Mouse (Mus musculus): Measurements from ENCODE around the gene Myh10.
"Not testable (repeated sequence)": the region's sequence is repeated elsewhere in the genome, so short reads cannot be mapped to it uniquely, and the experiment has no call there.

The Myh10 gene

DNA sequence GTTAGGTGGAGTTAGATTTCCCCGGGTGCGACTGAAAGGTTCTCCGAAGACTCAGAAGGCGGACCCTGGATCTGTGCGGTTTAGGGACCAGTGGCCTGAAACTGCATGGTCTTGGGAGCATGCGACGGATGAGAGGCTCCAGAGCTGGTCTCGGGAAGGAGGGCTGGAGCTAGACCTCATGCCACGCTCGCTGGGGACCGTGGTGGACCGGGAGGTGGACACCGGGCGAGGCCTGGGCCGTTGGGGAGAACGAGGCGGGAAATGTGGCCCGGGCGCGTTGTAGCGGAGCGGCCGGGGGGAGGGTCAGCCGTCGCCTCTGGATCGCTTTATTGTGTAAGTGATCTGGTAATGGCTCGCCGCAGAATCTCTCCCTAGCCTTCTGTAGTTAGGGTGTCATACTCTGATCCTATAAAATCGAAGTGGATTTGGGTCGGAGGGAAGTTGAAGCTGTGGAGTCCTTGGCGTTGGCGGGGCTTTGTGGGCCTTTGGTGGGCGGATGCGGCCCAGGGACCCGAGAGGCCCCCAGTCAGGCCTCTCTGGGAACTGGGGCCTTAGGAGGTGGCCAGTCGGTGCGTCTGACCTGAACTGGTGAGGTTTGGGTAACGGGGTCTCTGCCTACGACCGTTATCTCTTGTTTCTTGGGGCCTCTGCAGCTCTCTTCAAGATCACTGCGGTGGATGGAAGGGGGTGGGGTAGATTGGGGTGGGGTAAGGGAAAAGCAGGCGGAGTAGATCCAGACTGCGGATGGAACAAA, 1.5 kb downstream of the Myh10 start:
- in situ Hi-C loops (cut with MseI, MboI): no loop called here

DNA sequence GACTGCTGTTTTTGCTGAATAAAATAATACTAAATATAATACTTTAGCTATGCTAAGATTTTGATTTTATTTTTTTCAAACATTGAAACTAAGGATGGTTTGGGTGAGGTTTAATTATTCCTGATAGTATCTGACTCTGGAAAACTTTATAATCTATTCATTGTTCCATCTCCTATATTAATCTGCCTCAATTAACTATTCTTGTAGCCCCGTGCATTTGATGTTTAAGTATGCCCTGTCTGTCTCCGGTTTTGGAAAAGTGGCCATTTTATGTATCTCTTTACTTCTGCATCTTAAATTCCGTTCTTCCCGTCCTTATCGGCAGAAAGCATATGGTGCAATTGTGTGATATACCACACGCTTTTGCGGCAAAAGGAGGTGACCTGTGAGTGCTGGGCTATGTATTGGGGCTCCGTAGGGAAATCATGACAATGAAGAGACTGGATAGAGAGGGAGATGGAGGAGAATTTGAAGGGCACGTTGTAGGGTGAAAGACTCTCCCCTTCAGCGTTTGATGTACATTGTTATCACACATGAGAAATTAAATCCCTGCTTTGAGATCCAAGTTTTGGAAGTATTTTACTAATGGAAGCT, 2.2 kb downstream of the Myh10 start:
- in situ Hi-C loops (cut with MseI, MboI): no loop called here

DNA sequence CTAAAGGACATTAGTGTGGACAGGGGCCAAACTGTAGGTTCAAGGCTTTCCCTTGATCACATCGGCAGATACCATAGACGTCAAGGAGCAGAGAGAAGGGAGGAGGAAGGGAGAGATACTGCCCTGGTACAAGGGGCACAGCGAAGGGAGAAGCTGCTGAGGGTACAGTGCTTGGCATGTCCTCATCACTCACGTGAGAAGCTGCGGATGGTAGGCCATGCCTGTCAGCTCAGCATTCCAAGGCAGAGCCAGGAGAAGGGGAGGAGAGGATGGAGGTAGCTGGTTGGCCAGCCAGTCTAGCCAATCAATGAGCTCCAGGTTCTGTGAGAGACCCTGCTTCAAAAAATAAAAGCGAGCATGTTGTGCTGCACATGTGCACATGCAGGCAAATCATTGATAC, 11.0 kb downstream of the Myh10 start:
- in situ Hi-C loops (cut with MseI, MboI): no loop called here

DNA sequence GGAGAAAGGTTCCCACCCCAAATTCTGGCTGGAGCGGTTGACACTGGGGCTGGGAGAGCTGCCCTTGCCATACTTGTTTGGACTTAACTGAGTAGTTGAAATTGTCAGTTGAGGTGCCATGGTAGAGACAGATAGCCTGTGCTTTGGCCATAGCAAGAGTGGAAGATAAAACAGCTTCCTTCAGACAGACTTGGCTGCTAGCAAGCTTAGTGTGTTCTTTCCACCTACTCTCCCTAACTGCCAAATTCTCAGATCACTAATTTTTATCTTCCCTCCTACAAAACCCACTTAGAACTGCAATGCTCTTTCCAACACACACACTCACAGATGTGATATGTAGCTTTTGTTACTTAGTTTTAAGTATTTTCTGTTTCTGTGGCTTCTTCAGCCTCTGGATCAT, 12.0 kb downstream of the Myh10 start:
- in situ Hi-C loops (cut with MseI, MboI): no loop called here

DNA sequence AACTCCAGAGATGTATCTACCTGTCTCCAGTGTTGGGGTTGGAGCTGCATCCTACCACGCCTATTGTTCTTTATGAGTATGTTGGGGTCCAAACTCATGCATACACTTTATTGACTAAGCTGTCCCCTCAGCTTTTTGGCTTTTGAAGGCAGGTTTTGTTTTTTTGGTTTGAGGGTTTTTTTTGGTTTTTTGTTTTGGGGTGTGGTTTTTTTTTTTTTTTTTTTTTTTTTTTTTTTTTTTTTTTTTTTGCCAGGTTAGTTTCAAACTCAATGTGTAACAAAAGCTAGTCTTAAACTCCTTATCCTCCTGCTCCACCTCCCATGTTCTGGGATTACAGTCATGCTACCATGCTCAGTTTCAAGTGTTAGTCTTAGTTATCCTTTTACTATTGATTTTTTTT, 12.9 kb downstream of the Myh10 start:
- in situ Hi-C loops (cut with MseI, MboI): no loop called here

DNA sequence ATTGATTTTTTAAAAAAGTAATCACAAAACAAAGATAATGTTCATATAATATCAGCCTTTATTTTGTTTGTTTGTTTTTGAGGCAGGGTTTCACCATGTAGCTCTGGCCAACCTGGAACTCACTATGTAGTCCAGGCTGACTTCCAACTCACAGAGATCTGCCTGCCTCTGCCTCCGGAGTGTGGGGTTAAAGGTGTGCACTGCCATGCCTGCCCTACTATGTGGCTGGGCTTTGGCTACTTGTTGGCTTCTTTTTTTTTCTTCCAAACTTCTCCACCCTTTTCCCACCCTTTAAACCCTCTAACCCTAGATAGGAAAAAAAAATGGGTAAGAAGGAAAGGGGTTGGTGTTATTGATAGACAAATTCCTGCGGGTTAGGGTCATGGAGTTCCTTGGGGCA, 13.5 kb downstream of the Myh10 start:
- in situ Hi-C loops (cut with MseI, MboI): no loop called here

DNA sequence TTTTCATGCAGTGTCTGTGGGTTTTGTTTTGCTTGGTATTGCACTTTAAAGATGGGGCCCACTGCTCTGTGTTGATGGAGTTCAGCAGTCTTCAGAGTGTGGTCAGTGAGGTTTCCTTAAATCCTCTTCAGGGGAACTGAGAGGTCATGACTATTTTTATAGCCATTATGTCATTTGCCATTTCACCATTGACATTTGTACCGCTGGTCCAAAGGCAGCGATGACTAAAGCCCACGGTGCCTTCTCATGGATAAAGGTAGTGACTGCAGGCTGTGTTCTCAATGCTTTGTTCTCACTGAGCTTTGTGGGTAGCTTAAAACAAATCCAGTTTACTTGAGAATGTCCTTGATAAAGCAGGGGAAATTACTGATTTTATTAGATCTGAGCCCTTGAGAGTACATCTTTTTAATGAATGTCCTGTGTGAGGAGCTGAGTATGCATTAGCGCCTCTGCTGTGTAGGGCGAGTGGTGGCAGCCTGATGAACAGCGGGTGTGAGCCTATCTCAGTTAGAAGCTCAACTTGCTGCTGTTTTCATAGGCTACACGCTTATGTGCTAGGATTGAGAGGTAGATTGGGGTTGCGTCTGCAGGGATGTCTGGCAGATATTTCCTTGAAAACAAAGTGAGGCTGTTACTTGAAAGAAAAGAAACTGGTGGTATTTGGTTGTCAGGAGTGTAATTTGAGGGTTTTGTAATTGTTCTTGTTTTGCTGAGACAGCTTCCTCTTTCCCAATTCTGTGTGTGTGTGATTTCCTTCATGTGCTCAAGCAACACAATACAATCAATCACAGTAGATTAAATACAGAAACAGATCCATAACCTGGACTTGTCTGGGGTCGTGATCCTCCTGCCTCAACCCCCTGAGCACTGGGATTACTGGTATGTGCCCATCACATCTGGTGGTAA, 15.4 kb downstream of the Myh10 start:
- in situ Hi-C loops (cut with MseI, MboI): no loop called here

DNA sequence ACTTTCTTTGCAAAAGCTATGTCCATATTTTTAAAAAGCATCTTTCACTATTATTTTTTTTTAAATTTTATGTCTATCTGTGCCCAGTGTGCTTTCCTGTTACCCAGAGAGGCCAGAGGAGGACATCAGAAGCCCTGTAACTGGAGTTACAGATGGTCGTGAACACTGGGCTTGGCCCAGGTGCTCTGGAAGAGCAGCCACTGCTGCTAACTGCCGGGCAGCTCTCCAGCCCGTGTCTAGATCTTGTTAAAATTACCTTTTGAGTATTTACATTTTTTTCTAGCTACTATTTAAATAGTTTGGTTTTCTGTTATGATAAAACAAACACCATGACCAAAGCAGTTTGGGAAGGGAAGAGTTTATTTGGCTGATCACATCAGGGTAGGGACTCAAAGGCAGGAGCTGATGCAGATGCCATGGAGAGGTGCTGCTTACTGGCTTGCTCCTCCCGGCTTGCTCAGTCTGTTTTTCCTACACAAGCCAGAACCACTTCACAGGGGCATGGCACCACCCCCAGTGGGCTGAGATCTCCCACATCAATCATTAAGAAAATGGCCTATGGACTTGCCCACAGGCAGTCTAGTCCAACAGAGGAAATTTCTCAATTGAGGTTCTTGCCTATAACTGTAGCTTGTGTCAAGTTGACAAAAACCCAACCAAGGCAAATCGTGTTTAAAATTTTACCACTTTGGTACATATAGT, 16.7 kb downstream of the Myh10 start:
- in situ Hi-C loops (cut with MseI, MboI): no loop called here

DNA sequence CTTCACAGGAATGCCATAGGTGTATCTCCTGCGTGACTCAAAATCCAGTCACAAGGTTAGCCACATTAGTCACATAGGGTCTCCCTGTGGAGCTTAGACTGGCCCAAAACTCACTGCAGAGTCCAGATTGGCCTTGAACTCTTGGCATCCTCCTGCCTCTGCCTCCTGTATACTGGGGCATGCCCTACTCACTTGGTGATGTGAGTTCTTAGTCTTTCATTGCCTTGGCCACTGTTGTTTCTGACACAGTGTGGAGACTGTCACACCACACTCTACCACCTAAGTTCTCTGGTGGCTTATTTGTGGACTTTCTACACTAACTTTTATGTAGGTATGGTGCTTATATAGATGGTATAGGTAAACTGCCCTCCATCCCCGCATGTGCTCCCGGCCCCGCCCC, 24.8 kb downstream of the Myh10 start:
- in situ Hi-C loops (cut with MseI, MboI): no loop called here

DNA sequence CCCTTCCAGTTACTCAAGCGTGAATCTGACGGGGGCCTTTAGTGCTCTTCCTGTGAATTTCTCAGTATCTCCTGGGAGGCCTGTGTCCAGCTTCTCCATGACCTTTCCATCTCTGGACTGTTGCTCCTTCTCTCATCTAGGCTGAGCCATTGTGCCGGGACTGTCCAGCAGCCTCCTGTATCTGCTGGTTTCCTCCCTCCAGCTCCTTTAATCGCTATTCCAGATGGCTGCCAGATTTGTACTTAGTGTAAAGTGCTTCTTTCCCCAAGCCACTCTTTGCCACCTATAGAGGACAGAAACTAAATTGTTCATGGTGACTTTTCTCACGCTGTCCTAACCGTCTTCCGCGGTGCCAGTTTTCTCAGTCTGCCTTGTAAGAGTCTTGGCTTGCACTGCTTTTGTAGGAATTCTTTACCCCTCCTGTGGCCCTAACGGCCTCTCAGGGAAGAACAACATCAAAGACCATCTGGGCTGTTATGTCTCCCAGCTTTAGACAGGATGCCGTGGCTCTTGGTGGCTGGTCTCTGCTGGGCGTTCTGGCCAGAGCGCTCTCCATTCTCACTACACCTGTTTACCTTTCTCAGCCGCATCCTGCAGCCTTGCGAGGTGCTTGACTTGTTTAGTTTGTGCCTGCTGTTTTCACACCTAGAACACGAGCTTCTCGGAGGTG, 25.9 kb downstream of the Myh10 start:
- in situ Hi-C loops (cut with MseI, MboI): no loop called here

DNA sequence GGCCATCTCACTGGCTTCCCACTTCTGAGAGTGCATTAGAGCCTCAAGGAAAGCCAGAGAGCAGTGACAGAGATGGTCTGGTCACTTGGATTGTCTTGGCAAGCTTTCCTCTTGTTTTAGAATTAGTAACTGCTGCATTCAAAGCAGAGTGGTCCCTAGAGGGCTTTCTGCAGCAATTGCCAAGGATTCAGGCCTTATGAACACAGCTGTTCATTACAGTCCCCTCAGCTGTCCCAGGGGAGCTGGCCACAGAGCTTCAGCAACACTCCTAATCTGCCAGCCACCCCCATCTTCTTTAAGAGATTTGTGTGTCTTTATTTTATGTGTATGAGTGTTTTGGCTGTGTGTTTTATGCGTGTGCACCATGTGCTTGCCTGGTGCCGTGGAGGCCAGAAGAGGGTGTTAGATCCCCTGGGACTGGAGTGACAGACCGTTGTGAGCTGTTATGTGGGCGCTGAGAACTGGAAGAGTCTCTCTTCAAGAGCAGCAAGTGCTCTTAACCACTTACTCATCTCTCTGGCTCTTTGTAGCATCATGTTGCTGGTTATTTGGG, 27.8 kb downstream of the Myh10 start:
- in situ Hi-C loops (cut with MseI, MboI): no loop called here

DNA sequence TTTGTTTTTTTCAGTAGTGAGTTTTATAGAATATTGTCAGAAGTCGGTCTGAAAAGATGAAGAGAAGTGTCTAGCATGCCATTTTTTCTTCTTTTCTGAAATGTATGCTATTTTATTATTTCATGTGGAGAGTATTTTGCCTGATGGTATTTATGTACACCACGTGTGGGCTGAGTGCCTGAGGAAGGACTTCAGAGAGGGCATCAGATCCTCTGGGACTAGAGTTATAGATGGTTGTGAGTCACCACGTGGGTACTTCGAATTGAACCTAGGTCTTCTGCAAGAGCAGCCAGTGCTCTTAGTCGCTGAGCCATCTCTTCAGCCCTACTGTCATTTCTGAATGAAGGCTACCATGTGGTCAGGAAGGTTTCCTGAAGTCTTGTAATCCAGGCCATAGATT, 28.4 kb downstream of the Myh10 start:
- in situ Hi-C loops (cut with MseI, MboI): loop anchor here (5.0 to 10.0 kb wide), 2 partner anchors 132 to 135 kb away; partner anchors contain the start of gene Ccdc42 (in 2 of the 2)

DNA sequence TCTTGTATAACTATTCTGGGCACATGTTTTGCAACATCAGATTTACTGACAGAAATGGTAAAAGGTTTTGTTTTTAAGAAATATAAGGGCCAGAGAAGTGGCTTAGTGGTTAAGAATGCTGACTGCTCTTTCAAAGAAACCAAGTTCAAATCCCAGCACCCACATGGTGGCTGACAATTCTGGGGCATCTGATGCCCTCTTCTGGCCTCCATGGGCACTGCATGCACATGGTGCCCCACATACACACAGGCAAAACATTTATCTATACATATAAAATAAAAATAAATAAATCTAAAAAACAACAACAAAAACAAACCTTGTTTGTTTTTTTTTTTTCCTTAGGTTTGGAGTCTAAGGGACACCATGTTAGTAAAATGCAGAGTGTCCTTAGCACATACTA, 32.8 kb downstream of the Myh10 start:
- in situ Hi-C loops (cut with MseI, MboI): loop anchor here (5.0 to 10.0 kb wide), 2 partner anchors 137 to 139 kb away; partner anchors contain the start of gene Ccdc42 (in 2 of the 2)

DNA sequence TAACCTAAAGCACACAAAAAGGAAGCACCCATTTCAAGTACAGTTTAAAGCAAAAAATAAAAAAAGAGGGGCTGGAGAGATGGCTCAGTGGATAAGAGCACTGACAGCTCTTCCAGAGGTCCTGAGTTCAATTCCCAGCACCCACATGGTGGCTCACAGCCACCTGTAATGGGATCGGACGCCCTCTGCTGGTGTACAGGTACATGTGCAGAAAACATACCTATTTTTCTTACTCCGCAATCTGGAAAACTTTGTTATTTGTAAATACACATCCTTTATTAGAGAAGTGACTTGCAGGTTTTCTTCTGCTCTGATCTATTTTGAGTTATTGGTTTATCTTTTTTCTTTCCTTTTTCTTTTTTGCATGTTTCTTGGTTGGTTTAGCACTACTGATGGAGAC, 37.3 kb downstream of the Myh10 start:
- in situ Hi-C loops (cut with MseI, MboI): loop anchor here in 1 of 2 experiments (10.0 kb wide), 1 partner anchor 144 kb away; the partner anchor contains the start of gene Ccdc42

DNA sequence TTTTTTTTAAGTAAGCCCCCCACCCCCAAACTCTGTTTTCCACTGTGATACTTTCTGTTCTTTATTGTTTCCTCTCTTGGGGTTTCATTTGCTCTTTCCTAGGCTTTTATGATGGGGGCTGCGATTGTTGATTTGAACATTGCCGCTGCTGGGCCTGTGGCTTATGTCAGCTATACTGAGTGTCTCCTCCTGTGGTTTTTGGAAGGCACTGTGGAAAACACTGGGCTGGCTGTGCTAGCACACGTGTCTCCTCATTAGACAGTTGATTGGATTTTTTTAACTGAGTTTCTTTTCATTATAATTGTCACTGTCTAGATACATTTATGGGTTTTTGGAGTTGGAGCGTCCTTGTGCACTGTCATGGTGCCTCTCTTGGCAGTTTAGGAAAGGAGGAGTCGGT, 39.4 kb downstream of the Myh10 start:
- in situ Hi-C loops (cut with MseI, MboI): no loop called here

DNA sequence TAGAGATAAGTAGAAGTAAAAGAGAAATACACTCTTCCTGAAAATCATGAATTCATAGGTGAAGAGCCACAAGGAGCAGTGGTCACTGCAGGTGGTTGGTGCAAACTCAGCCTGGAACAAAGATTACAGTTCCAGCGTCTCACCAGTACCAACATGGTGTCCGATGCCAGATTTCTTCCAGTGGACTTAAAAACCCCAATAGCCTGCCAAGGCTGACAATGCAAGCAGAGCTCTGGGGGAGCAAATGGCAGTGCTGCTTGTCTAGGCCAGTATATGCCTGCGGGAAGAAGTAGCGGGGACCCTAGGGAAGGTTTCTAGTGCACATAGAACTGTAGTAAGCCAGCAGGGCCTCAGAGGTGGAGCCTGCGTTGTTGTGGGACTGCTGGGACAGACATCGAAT, 40.7 kb downstream of the Myh10 start:
- in situ Hi-C loops (cut with MseI, MboI): no loop called here

DNA sequence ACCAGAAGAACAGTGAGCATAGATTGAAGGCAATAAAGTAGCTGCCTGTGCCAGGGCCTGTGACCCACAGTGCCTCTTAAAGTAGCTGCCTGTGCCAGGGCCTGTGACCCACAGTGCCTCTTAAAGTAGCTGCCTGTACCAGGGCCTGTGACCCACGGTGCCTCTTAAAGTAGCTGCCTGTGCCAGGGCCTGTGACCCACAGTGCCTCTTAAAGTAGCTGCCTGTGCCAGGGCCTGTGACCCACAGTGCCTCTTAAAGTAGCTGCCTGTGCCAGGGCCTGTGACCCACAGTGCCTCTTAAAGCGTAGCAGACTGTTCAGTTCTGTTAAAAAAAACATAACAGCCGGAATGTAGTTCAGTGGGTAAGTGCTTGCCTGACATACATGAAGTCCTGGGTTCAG, 42.0 kb downstream of the Myh10 start:
- in situ Hi-C loops (cut with MseI, MboI): not testable (repeated sequence)

DNA sequence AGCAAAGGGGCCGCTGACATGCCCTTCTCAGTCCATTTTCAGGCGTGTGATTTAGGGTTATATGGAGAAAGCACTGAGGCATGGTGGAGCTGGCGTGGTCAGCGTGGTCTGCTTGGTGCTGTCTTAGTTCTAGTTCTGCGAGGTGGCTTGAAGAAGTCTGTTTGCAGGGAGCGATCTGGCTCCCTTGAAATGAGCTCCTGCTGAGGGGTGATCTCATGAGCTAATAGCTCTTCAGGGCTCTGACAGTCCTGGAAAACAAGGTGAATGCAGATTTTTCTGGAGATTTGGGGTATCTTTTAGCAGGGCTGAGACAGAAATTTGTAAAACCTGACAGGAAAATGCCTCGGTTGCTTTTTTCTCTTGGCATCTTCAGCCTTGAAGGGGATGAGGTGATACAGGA, 48.1 kb downstream of the Myh10 start:
- in situ Hi-C loops (cut with MseI, MboI): no loop called here

DNA sequence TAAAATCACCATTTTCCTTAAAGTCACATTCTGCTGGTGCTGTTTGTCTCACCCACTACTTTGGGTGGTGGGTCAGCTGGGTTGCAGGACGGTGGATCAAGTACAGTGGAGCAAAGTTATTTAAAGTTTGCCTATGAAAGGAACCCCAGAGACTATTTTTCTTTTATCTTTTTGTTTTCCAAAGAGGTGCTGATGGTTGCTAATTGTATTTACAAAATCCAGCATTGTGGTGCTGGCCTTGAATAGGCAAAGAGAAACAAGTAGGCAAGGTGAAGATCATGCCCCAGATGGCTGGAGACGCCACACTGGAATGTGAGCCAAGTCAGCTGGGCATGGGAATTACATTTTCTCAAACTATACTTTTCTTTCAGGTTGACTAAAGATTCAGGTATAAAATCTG, 51.3 kb downstream of the Myh10 start:
- in situ Hi-C loops (cut with MseI, MboI): no loop called here

DNA sequence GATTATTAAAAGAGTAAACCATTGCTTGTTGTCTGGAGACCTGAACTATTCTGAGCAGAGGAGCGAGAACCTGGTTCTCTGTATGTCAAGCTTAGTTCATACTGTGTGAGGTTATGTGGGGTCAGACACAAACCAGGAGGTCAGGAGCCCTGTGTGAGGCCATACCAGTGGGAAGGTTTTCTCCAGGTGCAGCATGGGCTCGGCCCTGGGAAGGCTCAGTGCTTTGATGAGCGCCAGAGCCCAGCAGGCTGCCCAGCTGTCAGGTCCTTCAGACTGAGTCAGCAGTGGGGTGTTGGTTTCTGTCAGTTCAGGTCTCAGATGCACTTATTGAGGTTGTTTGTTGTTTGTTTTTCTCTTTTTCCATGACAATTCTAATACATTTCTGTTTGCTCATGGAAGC, 52.8 kb downstream of the Myh10 start:
- in situ Hi-C loops (cut with MseI, MboI): no loop called here

All from mouse trophoblast stem cell (cell line).